Mouse (Mus musculus) heart, embryonic 12.5 days (tissue): ENCODE measurements at regions not wholly inside any gene's neighbourhood (a gene's known extent, or its start where the extent isn't known, plus 50 kb on each side); places are given as distances from the start of the nearest gene placed in this dataset.

Source experiments
- ATAC-seq: fragments of 200-750 bp; cut with Nextera tagmentation; 2 replicates; pipeline ENCODE4 v1.8.0; 2017; ENCODE audit warnings: moderate TSS enrichment, moderate library complexity; ENCODE audit not compliant: insufficient number of reproducible peaks, low FRiP score
- H3K27ac ChIP-seq: fragments of 300-500 bp; sonication (generic); 2 replicates; pipeline ENCODE4 v1.5.1; 2016; ENCODE audit warnings: mild to moderate bottlenecking, moderate library complexity; ENCODE audit not compliant: poor library complexity, severe bottlenecking
- H3K27me3 ChIP-seq: fragments of 300-500 bp; sonication (generic); replicated peaks from 2 replicates; pipeline ENCODE4 v1.6.1; 2016; ENCODE audit warnings: mild to moderate bottlenecking, moderate library complexity
- H3K36me3 ChIP-seq: fragments of 300-500 bp; sonication (generic); 2 replicates; pipeline ENCODE4 v1.6.1; 2016; ENCODE audit warnings: mild to moderate bottlenecking, moderate library complexity
- H3K4me1 ChIP-seq: fragments of 300-500 bp; sonication (generic); replicated peaks from 2 replicates; pipeline ENCODE4 v1.6.1; 2016; ENCODE audit warnings: mild to moderate bottlenecking
- H3K4me2 ChIP-seq: fragments of 300-500 bp; sonication (generic); 2 replicates; pipeline ENCODE4 v1.6.1; 2016; ENCODE audit warnings: mild to moderate bottlenecking, moderate library complexity
- H3K4me3 ChIP-seq: fragments of 300-500 bp; sonication (generic); 2 replicates; pipeline ENCODE4 v1.5.1; 2016; ENCODE audit warnings: mild to moderate bottlenecking
- H3K9ac ChIP-seq: fragments of 300-500 bp; sonication (generic); 2 replicates; pipeline ENCODE4 v1.6.1; 2016; ENCODE audit warnings: mild to moderate bottlenecking, moderate library complexity
- H3K9me3 ChIP-seq: fragments of 300-500 bp; sonication (generic); replicated peaks from 2 replicates; pipeline ENCODE4 v1.6.1; 2016; ENCODE audit warnings: mild to moderate bottlenecking, moderate library complexity
- WGBS: fragments of 180-500 bp; shearing (Covaris S2); methylation state at CpG from one replicate; pipeline ENCODE4 v1.1.7; 2016; 5-methylcytosine and 5-hydroxymethylcytosine counted together

DNA sequence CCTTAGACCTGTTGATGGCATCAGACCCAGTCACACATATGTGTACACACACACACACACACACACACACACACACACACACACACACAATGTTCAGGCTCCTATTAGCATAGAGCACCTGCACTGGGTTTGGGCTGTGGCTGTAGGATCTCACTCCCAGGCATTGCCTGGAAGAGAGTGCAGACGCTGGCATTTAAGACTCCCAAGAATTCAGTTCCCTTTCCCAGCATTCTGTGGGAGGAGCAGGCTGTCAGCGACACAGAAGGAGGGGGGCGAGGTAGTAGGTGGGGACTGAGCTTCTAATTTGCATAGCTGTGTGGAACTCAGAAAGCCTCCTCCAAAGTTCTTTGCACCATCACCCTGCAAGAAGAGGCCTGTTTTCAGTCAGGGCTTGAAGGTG is 374.2 kb upstream of the Fam49b start:
- Histone ChIP-seq H3K4me1 (peaks cover 7% of the 10 kb centered on the region), H3K27ac (no peak overlapping the region), H3K9ac (0 out of 2 replicates have a peak overlapping the region, but pooled peaks have one; percentile 34), H3K9me3 (no peaks in the 10 kb centered on the region), H3K4me2 (peak overlapping the region; percentile 19; the same call in 1 of the 2 replicates), H3K36me3 (no peaks in the 10 kb centered on the region), H3K4me3 (no peak overlapping the region), H3K27me3 (no peaks in the 10 kb centered on the region)
- WGBS, result 2% methylated on average over 3 of the region's 3 CpGs
- ATAC-seq, result 0 out of 2 replicates have a peak, but pooled peaks have one; percentile 29

DNA sequence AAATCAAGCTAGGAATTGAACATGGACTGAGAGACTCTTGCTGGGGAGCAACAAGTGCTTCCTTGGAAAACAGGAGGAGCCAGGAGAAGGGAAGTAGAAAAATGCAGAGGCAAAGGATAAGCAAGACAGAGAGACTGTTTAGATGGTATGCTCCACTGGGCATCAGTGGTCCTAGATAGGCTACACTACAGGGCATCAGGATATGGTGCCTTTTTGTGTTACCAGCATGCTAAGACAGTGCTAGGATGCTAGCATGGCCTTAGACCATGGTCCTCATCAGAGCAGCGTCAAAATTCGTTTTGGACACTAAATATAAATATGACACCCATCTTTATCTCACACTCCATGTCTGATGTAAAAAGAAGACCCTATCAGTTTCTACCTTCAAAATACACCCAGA is 374.6 kb upstream of the Fam49b start:
- 76% methylated on average over 2 of the region's 2 CpGs for WGBS
- Histone ChIP-seq H3K9ac (0 out of 2 replicates have a peak overlapping the region, but pooled peaks have one; percentile 34), H3K4me1 (peaks cover 7% of the 10 kb centered on the region), H3K4me2 (0 out of 2 replicates have a peak overlapping the region, but pooled peaks have one; percentile 19), H3K4me3 (no peak overlapping the region), H3K9me3 (no peaks in the 10 kb centered on the region), H3K36me3 (no peaks in the 10 kb centered on the region), H3K27me3 (no peaks in the 10 kb centered on the region), H3K27ac (no peak overlapping the region)
- ATAC-seq, result no peak

DNA sequence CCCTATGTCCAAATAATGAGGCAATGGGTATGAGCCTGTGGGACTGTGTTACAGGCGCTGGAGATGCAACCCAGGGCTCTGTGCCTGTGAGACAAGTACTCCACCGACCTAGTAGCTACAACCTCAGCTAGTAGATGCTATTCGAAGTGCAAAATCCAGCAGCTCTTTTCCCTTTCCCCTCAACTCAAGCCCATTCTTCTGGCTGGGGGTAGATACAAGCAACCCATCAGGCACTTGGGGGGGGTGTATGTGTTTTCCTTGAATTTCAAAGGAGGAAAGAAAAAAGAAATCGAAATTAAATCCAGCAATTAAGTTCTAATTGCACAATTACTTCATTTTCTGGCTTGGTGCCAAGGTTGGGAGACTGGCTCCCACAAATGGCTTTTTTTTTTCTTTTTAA is 372.4 kb upstream of the Gm21798 start:
- no peak overlapping the region for H3K9ac ChIP-seq
- H3K4me3 ChIP-seq, result no peak overlapping the region
- no peaks in the 10 kb centered on the region for H3K27me3 ChIP-seq
- no peaks in the 10 kb centered on the region for H3K4me1 ChIP-seq
- H3K36me3 ChIP-seq, result no peaks in the 10 kb centered on the region
- H3K27ac ChIP-seq, result no peak overlapping the region
- no peak for ATAC-seq
- H3K4me2 ChIP-seq, result no peak overlapping the region
- 65% methylated on average over 4 of the region's 4 CpGs for WGBS
- no peaks in the 10 kb centered on the region for H3K9me3 ChIP-seq

DNA sequence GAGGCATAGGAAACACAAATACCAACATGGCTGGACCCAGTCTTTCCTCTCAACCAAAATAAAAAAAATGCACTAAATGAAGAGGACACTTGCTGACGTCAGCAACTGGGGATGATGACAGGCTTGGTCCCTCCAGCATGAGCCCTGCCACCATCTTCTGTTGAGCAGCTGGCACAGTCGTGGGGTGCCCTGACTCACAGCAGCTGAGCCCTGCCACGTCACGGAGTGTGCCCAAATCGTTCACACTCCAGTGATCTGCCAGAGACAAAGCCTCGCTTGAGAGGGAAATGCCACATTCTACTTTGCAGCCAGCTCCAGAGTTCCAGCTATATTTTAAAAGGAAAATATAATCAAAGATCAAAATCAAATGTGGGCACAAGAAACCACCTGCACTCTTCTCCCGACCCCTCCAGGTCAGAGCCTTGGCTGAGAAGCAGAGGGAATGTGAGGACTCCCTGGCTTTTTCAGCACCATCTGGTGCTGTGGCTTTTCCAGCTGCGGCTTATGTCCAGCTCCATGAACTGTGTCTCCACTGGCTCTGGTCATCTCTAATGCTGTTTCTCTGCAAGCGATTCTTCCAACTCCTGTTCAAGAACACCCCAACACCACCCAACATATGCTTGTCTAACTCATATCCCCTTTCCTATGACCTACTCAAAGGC is 371.0 kb upstream of the Gm21798 start:
- no peak for ATAC-seq
- 78% methylated on average over 9 of the region's 9 CpGs for whole genome bisulfite sequencing
- no peak overlapping the region for H3K27ac ChIP-seq
- H3K27me3 ChIP-seq, result no peaks in the 10 kb centered on the region
- no peak overlapping the region for H3K4me2 ChIP-seq
- H3K4me1 ChIP-seq, result no peaks in the 10 kb centered on the region
- no peaks in the 10 kb centered on the region for H3K36me3 ChIP-seq
- no peaks in the 10 kb centered on the region for H3K9me3 ChIP-seq
- no peak overlapping the region for H3K4me3 ChIP-seq
- H3K9ac ChIP-seq, result no peak overlapping the region

DNA sequence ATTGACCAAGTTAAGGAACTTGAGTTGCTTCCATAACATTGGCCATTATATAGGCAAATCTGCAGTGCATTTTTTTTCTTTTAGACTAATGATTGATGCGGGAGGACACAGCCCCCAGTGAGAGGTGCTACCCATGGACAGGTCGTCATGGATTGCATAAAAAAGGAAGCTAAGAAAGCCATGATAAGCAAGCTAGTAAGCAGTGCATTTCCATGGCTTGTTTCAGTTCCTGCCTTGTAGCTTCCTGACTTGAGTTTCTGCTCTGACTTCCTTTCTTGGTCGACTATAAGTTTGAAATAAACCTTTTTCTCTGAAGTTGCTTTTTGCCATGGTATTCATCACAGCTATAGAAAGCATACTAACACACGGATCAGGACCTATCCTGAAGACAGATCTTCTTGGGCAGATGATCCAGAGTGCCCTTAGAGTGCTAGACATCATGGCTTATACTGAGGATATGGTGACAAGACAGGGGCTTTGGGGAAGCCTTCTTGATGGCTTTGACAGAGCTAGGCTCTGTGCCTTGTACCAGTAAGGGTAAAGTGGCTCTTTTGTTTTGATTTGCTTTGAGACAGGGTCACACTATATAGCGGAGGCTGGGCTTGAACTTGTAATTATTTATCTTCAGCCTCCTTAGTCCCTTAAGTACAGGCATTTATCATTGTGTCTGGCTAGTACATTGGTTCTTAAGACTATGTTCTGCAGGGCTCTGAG is 370.1 kb upstream of the Gm21798 start:
- H3K27me3 ChIP-seq, result no peaks in the 10 kb centered on the region
- ATAC-seq, result no peak
- no peak overlapping the region for H3K27ac ChIP-seq
- no peak overlapping the region for H3K4me2 ChIP-seq
- no peaks in the 10 kb centered on the region for H3K9me3 ChIP-seq
- no peak overlapping the region for H3K4me3 ChIP-seq
- H3K4me1 ChIP-seq, result no peaks in the 10 kb centered on the region
- H3K9ac ChIP-seq, result no peak overlapping the region
- WGBS, result 58% methylated on average over 5 of the region's 5 CpGs
- no peaks in the 10 kb centered on the region for H3K36me3 ChIP-seq

DNA sequence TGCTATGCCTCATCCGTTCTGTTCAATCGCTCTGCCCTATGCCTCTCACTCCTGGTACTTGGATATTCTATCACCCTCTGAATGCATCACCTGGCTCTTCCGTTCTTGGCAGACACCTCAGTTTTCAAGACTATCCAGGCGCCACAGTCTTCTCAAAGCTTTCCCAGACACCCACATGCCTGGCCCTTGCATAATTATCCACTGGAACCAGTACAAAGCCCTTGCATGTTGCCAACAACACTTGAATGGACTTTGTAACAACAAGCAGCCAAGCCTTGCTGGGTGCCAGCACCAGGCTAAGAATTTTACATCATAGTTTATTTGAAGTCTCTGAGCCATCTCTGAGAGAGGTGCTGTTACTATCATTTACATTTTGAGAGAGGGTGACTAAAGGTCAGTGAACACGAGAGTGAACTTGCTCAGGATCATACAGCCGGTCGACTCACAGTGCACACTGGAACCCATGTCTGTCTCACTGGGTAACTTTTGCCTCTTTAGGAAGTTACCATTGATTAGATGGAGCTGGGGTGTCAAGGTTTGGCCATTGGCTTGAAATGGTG is 368.8 kb upstream of the Gm21798 start:
- Histone ChIP-seq H3K27ac (no peak overlapping the region), H3K9ac (no peak overlapping the region), H3K9me3 (no peaks in the 10 kb centered on the region), H3K4me3 (no peak overlapping the region), H3K27me3 (no peaks in the 10 kb centered on the region), H3K4me1 (no peaks in the 10 kb centered on the region), H3K36me3 (no peaks in the 10 kb centered on the region), H3K4me2 (no peak overlapping the region)
- WGBS, result 87% methylated on average over 7 of the region's 7 CpGs
- ATAC-seq, result no peak

DNA sequence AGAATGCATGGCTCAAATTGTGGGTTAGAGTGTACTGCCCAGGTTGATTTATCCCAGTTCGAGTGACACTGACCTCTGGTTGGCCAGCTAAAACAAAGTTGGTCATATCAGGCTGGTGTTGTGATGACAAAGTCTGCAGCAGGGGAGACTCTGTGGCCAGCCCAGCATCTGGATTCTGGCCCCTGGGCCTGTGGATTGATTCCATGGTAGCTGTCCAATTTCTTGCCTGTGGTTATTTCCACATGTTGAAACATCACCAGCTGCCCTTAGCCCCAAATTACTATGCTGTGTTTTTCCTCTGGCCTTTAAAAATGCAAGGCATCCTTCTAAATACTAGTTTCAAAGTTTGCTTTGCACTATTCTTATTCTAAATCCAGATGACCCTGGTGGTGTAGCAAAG is 346.8 kb upstream of the Gm21798 start:
- no peak for ATAC-seq
- Histone ChIP-seq H3K27ac (no peak overlapping the region), H3K9ac (no peak overlapping the region), H3K4me3 (no peak overlapping the region), H3K36me3 (no peaks in the 10 kb centered on the region), H3K4me1 (0 out of 2 replicates have a peak, but pooled peaks cover 4% of the 10 kb centered on the region), H3K4me2 (no peak overlapping the region), H3K9me3 (no peaks in the 10 kb centered on the region), H3K27me3 (no peaks in the 10 kb centered on the region)
- WGBS, result 70% methylated on average over 1 of the region's 1 CpGs

DNA sequence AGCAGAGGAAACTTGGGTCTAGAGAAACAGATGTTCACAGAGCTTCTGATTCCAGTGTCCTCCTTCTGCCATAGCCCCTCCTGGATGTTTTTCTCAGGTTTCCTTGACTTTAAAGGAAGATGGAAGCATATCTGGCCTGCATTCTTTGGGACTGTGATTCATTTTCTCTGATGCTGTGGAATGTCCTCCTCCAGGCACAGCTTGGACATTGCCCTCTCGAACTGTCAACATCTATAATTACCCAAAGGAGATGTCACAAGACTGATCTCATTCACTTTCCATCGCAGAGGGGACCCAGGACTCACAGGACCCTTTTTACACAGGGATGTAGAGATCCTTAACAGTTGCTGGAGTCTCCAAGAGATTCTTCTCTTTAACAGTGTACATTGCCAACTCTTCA is 345.9 kb upstream of the Gm21798 start:
- no peak overlapping the region for H3K27ac ChIP-seq
- H3K36me3 ChIP-seq, result no peaks in the 10 kb centered on the region
- no peak for ATAC-seq
- no peaks in the 10 kb centered on the region for H3K9me3 ChIP-seq
- H3K4me1 ChIP-seq, result 0 out of 2 replicates have a peak, but pooled peaks cover 4% of the 10 kb centered on the region
- no peak overlapping the region for H3K9ac ChIP-seq
- no peaks in the 10 kb centered on the region for H3K27me3 ChIP-seq
- H3K4me3 ChIP-seq, result no peak overlapping the region
- WGBS, result 31% methylated on average over 2 of the region's 2 CpGs
- H3K4me2 ChIP-seq, result no peak overlapping the region

DNA sequence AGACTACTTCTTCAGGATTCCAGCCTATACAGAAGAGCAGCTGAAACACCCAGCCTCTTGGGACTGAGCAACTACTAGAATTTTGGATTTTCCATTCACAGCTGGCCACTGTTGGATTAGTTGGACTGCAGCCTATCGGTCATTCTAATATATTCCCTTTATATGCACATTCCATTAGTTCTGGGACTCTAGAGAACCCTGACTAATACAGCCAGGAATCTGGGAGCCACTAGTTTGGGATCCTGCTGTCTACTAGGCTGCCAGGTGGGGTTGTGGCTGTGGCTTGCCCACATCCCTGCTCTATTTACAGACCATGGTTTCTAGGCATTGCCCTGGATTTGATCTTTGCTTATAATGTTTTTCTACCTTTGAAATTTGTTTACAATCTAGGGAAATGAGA is 343.3 kb upstream of the Gm21798 start:
- WGBS, result 95% methylated on average over 1 of the region's 1 CpGs
- 0 out of 2 replicates have a peak, but pooled peaks cover 4% of the 10 kb centered on the region for H3K4me1 ChIP-seq
- ATAC-seq, result no peak
- H3K27me3 ChIP-seq, result no peaks in the 10 kb centered on the region
- no peak overlapping the region for H3K4me2 ChIP-seq
- no peaks in the 10 kb centered on the region for H3K9me3 ChIP-seq
- H3K27ac ChIP-seq, result no peak overlapping the region
- H3K36me3 ChIP-seq, result no peaks in the 10 kb centered on the region
- H3K4me3 ChIP-seq, result no peak overlapping the region
- H3K9ac ChIP-seq, result no peak overlapping the region

DNA sequence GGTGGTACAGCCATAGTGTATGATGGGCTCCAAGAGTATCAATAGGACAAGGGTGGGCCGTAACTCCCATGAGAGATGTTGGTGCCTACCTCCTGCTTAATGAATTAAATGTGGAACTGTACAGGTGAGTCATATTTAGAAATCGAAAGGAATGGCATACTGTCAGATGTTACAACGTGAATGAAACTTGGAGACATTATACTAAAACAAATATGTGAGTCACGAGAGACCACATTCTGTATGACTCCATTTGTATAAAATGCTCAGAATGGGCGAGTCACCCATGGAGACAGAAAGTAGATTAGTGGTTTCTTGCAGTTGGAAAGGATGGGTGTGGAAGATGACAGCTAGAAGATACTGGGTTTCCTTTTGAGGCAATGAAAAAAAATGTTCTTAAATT is 340.4 kb upstream of the Gm21798 start:
- WGBS, result 77% methylated on average over 5 of the region's 5 CpGs
- no peak for ATAC-seq
- H3K4me1 ChIP-seq, result no peaks in the 10 kb centered on the region

DNA sequence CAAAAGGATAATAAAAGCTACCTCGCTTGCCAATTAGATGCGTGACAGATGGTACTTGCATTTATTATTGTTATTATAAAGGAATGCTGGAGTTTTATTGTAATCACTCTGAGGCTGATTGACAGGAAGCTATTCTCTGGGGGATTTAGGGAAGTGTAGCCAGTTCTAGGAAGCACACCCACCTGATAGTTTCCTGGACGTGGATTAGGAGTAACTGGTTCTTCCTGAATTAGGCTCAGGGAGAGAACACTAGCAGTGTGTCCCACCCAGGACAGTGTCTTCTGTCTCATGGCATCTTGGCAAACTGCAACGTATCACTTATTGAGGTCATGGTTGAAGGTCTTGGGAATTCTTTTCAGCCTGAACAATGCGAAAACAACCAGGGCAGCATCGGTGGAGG is 336.9 kb upstream of the Gm21798 start:
- H3K27ac ChIP-seq, result no peak overlapping the region
- no peak overlapping the region for H3K4me3 ChIP-seq
- no peak overlapping the region for H3K9ac ChIP-seq
- 74% methylated on average over 6 of the region's 6 CpGs for WGBS
- no peak for ATAC-seq
- no peaks in the 10 kb centered on the region for H3K36me3 ChIP-seq
- no peaks in the 10 kb centered on the region for H3K27me3 ChIP-seq
- H3K9me3 ChIP-seq, result no peaks in the 10 kb centered on the region
- H3K4me2 ChIP-seq, result no peak overlapping the region
- peaks cover 3% of the 10 kb centered on the region; the same call in 1 of the 2 replicates for H3K4me1 ChIP-seq

More for the DNA sequence above, 340.4 kb upstream of the Gm21798 start:
- H3K36me3 ChIP-seq, result no peaks in the 10 kb centered on the region
- no peaks in the 10 kb centered on the region for H3K27me3 ChIP-seq
- no peak overlapping the region for H3K9ac ChIP-seq
- no peak overlapping the region for H3K27ac ChIP-seq
- no peak overlapping the region for H3K4me3 ChIP-seq
- H3K4me2 ChIP-seq, result no peak overlapping the region
- no peaks in the 10 kb centered on the region for H3K9me3 ChIP-seq
